Mouse (Mus musculus): ENCODE results near the gene Nav1. TPM values are rescaled to one million over a fixed set of nuclear protein-coding genes. Genes with fewer than 3 reads are reported as not detected.
A peak's percentile ranks its signal among the peaks of the same experiment; 100 is the strongest.

The Nav1 gene
- total RNA-seq, 2 experiments from 2014 or later, result 48.9 to 69.6 TPM

DNA sequence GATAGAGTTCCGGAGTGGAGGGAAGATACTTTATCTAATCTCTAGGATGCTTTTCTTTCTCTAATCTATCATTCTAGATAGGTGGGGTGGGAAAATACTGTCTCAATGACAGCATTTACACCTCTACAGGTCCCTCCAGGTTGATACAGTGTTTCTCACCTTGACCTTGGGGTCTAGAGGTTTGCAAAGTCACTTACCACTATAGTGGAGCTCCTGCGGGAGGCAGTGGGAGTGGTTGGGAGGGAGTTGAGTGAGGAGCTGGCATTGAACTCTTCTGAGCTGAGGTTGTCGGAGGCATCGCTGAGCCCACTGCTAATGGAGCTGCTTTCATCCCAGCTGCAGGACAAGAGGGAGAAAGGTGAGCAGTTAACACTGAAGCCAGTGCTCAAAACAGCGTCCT lies 134.6 kb downstream of the Nav1 start:
- no peak for DNase-seq (ENCODE audit: low spot score in 2 of 2)
- intact Hi-C loops (cut with DNase I), result loop anchor here (5.0 kb wide), 1 partner anchor 35 kb away; no protein-coding TSS in a partner anchor

DNA sequence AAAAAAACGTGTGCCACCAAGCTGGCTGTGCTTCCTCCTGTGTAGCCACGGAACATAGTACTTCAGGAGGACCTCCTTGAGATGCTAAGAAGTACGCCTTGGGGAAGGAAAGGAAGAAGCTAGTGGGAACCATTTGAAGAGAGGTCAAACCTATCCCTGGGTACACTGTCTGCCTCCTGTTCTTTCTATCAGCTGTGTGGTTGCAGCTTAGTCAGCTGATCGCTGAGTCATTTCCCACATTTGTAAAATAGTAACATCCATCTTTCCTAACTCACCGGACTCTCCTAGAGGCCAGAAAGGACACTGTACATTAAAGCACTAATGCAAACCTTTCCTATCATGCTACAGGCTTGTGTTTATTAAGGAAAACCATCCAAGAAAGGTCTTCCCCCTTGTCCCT lies 135.4 kb downstream of the Nav1 start:
- intact Hi-C loops (cut with DNase I), result loop anchor here (5.0 kb wide), 1 partner anchor 36 kb away; no protein-coding TSS in a partner anchor

DNA sequence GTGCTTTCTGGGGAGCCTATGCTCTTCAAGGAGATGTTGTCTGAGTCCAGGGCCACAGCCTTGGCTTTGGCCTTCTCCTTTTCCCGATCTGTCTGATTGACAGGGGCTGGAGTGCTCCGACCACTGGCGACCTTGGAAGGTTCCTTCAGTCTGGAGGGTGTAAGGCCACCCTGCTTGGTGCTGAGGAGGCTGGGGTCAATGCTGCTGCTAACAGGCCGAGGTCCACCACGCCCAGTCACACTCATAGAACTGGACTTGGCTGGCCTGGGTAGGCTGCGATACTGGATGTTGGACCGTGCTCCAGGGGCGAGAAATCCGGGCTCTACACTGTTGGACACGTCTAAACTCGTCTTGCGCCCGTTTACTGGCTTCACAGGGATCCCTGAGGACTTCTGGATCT lies 136.5 kb downstream of the Nav1 start:
- no peak for DNase-seq (ENCODE audit: low spot score in 2 of 2)
- intact Hi-C loops (cut with DNase I), result loop anchor here (5.0 kb wide), 1 partner anchor 37 kb away; no protein-coding TSS in a partner anchor

More for the DNA sequence above, 135.4 kb downstream of the Nav1 start:
- no peak for DNase-seq (ENCODE audit: low spot score in 2 of 2)

DNA sequence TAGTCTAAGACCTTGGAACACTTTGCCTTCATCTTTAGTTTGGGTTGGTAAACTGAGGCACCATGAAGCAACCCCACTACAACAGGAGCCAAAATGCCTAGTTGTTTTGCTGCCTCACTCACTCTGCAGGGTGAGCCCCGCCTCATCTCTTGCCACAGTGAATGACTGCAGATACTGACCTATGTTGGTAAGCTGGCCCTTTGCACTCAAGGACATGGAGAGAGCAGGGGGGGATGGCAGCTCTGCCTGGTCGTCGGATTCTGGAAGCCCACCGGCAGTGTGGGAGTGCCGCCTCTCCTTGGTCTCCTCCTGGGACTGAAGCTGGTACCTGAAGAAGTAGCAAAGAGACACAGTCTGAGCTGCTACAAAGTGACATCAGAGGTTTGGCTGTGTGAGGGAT lies 139.6 kb downstream of the Nav1 start:
- intact Hi-C loops (cut with DNase I), result no loop called here
- DNase-seq (ENCODE audit: low spot score in 2 of 2), result no peak

DNA sequence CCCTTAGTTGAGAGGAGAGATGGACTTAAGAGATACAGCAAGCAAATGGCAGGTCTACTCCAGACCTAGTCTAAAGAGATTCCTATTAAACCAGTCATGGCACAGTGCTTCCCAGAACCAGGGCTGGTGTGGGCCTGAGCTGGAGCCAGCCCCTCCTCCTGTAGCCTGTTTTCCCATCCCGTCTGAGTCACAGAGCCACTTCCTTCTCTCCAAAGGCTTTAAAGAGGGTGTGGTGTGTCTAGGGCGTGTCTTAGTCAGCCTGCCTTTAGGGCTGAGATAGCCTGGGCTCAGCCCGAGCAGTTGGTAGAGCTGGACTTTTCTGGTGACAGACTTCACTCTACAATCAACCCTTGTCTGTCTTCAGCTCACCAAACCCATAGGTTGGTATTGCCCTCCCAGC lies 140.2 kb downstream of the Nav1 start:
- intact Hi-C loops (cut with DNase I), result no loop called here
- no peak for DNase-seq (ENCODE audit: low spot score in 2 of 2)

DNA sequence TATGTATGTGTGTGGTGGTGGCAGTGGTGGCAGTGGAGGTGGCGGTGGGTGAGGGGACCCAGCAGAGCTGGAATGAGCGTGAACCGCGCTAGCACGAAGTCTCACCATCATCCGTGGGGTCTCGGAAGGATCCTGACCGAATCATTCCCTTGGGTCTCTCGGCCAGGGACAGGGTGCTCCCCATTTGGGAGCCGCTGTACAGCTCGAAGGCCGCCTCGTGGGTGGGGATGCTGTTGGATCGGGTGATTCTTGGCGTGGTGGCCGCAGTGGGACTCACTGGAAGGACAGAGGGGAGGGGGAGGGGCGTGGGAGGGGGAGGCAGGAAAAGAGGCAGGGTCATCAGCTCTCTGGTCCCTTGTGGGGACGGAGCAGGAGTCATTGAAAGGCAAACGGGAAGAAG lies 141.4 kb downstream of the Nav1 start:
- intact Hi-C loops (cut with DNase I), result no loop called here
- DNase-seq (ENCODE audit: low spot score in 2 of 2), result no peak

DNA sequence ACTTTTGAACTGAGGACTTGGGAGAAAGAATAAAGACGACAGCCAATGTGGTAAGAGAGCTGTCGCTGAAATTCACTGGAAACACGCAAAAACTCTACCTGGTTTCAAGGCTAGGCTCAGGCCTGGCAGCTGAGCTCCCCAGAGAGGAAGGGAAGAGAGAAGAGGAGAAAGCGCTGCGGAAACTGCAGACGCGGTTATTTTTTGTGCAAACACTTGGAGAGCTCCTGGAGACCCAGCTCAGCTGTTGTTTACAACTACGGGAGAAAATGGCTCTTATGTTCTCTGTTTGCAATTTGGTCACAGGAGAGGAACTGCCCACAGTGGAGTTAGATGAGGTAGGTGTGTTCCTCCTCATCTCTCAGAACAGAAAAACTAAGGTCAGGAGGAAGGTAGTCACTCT lies 144.4 kb downstream of the Nav1 start:
- no peak for DNase-seq (ENCODE audit: low spot score in 2 of 2)
- intact Hi-C loops (cut with DNase I), result loop anchor here (5.0 kb wide), 1 partner anchor 235 kb away; no protein-coding TSS in a partner anchor

DNA sequence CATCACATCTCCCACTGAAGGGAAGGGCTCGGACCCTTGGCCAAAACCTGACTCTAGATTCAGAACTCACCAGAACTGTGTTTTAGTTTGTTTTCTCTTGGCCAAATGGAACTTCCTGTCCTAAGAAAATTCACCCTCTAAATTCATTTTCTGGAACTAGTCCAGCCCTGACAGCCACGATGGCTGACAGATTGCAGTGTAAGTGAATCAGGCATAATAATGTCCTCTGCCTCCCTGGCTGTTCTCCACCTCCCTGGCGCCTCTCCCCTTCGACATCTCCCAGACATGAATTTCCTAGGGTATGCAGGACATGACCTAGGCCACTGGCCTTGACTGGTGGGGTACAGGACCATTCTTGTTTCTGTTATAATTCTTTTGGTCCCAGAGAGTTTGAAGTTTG lies 144.8 kb downstream of the Nav1 start:
- no peak for DNase-seq (ENCODE audit: low spot score in 2 of 2)
- intact Hi-C loops (cut with DNase I), result loop anchor here (5.0 kb wide), 1 partner anchor 235 kb away; no protein-coding TSS in a partner anchor

DNA sequence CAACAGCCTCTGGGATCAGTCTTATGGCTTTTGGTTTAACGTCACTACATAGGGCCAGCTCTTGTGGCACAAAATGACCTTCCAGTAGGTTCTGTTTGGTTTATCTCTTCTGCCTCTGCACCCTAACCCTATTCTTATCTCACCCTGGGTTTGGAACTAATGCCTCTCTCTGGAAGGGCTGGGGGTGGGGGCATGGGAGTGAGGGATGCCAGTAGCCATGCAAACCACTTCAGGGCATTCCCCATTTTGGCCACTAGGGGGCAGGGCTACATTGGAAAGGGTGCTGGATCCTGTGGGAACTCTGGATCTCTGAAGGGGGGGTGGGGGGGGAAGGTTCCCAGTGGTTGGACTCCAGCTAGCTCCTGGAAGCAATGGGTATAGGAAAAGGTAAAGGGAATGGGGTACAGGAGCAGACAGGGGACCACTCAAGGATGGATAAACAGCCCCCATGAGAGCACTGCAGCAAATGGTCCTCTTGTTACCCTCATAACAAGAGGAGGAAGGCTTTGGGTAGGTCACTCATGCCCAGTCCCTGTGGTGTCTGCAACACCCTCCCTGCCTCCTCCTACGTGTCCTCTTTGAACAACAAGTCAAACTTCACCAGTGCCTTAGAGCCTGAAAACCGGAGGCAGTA lies 145.9 kb downstream of the Nav1 start:
- intact Hi-C loops (cut with DNase I), result loop anchor here (1.0 to 5.0 kb wide), 3 partner anchors 79 to 236 kb away; no protein-coding TSS in a partner anchor
- DNase-seq (ENCODE audit: low spot score in 2 of 2), result peak; percentile 63 to 70

DNA sequence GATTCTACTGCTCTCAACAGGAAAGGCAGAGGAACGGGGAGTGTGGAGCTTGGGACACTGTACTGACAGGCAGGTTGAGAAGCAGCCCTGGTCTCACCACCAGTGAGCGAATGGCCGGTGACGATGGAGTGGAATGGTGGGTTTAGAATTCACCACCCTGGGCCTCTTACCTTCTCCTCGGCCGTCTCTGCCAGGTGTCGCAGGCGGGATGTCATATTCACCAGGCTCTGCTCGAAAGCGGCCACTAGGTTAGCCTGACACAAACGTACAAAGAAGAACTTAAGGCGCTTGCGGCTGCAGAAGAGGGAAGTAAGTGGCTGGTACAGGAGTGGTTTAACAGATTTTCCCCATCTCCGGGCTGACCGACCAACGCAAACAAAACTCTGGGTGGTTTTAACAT lies 146.6 kb downstream of the Nav1 start:
- DNase-seq (ENCODE audit: low spot score in 2 of 2), result no peak
- intact Hi-C loops (cut with DNase I), result loop anchor here (2.0 to 5.0 kb wide), 2 partner anchors 210 to 237 kb away; no protein-coding TSS in a partner anchor

DNA sequence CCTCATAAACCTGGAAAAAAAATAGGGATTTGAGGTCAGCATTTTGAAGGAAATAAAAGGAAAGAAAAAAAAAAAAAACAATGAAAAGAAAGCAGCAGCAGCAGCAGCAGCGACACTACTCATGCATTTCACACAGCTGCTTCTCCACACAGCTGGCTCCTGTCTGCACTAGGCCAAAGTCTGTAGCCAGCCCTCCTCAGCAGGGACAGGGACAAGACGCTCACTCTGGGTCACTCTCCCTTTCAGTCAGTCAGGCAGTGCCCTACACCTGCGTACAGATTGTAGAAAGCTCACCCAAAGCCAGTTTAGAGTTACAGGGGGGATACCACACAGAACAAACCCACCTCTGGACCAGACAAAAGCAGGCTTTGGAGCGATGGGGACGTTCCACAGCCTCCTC lies 149.2 kb downstream of the Nav1 start:
- intact Hi-C loops (cut with DNase I), result no loop called here
- no peak for DNase-seq (ENCODE audit: low spot score in 2 of 2)

DNA sequence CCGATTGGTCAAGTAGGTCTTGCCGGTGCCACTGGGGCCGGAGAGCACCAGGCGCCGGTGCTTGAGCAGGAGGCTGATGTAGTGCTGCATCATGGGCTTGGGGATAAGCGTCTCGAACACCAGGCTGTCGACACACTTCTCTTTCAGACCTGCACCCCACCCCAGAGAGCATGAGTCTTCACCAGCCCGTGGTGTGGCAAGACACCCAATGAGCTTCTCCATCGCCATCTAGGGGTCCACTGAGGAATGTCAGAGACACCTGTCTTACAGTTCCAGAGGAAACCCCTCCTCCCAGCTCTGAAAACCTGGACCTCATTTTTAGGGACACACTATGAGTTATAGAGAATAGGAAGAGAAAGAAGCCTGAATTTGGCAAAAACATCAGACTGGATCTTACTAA lies 154.8 kb downstream of the Nav1 start:
- intact Hi-C loops (cut with DNase I), result no loop called here
- DNase-seq (ENCODE audit: low spot score in 2 of 2), result peak in 1 of 2 experiments; percentile 33

DNA sequence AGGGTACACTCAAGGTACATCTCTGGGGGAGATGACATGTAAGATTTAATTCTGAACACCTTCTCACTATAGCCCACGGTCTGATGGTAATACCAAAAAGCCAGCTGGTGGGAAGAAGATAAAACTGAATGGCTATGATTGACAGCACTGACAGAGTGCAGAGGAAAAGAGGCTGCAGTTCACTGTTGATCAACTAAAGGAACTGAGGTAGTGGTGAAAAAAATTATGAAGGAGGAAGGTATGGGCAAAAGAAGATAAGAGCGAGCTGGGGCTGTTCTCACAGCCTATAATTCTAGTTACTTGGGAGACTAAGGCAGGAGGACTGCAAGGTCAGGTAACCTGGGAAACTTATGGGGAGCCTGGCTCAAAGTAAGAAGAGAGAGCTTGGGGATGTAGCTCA lies 155.7 kb downstream of the Nav1 start:
- DNase-seq (ENCODE audit: low spot score in 2 of 2), result no peak
- intact Hi-C loops (cut with DNase I), result no loop called here

DNA sequence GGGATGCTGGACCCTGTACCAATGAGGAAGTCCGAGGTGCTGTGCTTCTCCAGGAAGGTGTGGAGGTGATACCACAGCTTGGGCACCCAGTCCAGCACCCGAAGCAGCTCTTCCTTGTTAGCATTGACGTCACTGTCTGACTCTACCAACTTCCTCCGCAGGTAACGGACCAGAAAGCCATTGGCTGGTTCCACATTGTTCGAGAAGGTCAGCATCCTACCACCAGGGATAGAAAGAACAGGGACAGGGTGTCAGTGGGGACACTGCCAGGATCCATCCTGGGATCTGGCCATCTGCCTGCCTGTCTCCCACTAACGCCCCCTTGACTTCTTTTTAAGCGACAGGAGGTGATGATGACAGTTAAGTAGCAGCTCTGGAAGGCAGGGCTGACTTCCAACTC lies 157.2 kb downstream of the Nav1 start:
- peak in 1 of 2 experiments; percentile 21 for DNase-seq (ENCODE audit: low spot score in 2 of 2)
- intact Hi-C loops (cut with DNase I), result no loop called here

DNA sequence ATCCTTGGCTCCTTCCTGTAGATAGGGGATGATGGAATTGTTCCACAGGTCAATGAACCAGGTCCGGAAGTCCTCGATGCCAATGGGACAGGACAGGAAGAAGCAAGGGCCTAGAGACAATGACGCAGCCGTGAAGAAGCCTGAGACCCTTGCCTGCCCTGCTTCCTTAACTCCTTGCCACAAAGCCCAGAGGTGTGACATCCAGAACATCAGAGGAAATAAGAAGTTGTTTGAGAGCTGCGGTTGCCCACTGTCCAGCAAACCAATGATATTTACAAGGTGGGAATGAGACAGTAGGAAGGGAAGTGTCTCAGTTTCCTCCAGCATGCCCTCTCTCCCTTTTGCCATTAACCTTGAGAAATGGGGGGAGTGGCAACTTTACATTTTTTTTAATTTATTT lies 158.2 kb downstream of the Nav1 start:
- DNase-seq (ENCODE audit: low spot score in 2 of 2), result no peak
- intact Hi-C loops (cut with DNase I), result no loop called here

DNA sequence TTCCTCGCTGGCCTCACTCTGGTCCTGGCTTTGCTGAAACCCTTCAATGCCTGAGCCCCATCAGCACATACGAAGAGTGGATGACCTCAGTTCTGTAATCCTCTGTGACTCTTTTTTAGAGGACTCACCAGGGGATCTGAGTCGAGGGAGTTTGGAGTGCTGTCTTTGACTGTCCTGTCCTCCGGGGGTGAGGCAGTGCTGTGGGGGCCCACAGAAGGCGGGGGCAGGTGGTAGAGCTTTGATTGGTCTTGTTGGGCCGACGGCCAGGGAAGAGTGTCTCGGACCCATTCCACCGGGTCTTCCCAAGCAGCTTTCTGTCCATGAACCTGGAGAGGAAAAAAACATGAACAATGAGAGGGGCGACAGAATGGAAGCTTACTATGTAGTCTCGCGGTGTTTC lies 163.6 kb downstream of the Nav1 start:
- intact Hi-C loops (cut with DNase I), result no loop called here
- no peak for DNase-seq (ENCODE audit: low spot score in 2 of 2)

DNA sequence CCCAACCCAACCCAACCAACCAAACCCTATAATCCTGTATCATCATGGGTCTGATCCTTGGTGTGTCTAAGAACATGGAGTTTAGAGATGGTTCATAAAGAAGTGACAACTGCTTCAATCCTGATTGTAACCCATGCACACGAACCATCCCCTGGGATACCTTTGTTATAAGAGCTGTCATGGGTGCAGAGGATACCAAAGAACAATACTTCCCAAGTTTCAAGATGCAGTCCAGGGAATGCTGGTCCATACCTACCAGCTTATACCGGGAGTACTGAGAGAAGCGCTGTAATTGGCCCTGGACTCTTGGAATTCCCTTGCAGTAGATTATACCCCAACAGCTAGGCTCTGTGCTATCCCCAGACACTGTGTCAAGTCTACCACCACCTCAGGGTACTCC lies 165.2 kb downstream of the Nav1 start:
- no peak for DNase-seq (ENCODE audit: low spot score in 2 of 2)
- intact Hi-C loops (cut with DNase I), result no loop called here

DNA sequence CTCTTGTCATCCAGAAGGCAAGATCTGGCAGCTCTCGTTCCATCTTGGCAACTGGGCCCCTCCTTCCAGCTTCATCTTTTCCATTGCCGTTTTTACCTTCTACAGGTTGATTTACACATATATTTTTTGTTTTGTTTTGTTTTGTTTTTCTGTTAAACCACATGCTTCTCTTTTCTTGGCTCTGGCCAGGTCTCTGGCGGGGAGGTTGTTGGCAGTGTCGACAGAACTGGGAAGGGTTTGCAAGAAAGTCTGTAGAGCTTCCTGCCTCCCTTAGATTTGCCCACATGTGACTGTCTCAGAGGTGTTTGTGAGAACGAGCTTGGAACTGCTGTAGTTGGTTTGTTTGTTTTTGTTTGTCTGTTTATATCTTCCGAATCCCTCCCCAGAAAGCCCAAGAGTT lies 166.1 kb downstream of the Nav1 start:
- DNase-seq (ENCODE audit: low spot score in 2 of 2), result no peak

DNA sequence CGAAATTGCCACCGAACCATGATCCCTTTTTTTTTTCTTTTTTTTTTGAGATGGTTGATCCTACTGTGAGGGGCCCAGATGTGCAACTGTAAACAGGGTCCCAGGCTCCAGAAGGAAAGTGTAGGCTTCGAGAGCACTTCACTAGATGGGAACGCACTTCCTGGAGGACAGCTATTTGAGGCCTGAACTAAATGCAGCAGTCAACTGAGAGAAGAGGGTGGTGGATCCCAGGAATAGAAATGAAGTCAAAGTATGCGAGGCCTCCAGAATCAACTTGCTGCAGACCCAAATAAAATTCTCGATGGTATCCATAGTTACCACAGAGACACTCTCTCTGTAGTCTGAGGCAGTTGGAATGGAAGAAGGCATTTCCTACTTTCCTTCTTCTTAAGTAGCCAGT lies 168.3 kb downstream of the Nav1 start:
- intact Hi-C loops (cut with DNase I), result no loop called here
- no peak for DNase-seq (ENCODE audit: low spot score in 2 of 2)

More for the DNA sequence above, 166.1 kb downstream of the Nav1 start:
- intact Hi-C loops (cut with DNase I), result no loop called here

DNA sequence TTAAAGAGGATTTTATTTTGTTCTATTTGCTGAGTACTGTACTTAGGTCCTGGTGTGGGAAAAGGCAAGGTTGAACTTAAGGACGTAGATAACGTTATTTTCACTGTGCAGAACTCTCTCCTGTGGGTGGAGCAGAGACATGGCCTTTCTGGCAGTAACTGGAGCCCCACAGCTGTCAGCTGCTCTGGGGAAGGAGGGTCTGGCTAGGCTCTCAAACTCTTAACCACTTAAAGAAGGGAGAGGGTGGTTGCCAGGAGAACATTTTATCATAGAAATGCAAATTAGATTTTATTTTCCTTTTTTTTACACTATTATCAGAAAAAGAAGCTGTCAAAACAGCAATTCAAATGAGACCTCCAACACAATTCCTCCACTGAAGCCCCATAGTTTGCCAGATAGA lies 171.3 kb downstream of the Nav1 start:
- no peak for DNase-seq (ENCODE audit: low spot score in 2 of 2)
- intact Hi-C loops (cut with DNase I), result no loop called here

DNA sequence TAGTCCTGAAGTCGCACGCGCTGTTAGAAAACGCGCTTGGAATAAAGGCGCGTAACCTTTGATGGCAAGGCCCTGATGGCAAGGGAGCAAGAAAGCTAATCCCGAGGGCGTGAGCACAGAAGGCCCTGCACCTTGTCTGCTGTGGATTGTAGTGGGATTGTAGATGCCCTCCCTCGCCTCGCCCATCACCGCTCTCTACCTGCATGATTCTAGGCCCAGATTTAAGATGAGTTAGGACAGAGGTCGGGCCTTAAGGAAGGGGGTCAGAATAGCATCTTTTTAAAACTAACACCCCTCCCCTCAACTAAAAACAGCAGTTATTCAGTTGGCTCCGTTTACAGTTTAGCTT lies 176.5 kb downstream of the Nav1 start:
- intact Hi-C loops (cut with DNase I), result no loop called here
- DNase-seq (ENCODE audit: low spot score in 2 of 2), result no peak

Data from left cerebral cortex, postnatal 36 days (tissue).